Mouse (Mus musculus): ENCODE results near the gene Nepn. TPM values are rescaled to one million over a fixed set of nuclear protein-coding genes. Genes with fewer than 3 reads are reported as not detected.
"Not testable (repeated sequence)": the region's sequence is repeated elsewhere in the genome, so short reads cannot be mapped to it uniquely, and the experiment has no call there.

The Nepn gene
- not detected in 2 replicates for total RNA-seq (2012; rRNA removed)

DNA sequence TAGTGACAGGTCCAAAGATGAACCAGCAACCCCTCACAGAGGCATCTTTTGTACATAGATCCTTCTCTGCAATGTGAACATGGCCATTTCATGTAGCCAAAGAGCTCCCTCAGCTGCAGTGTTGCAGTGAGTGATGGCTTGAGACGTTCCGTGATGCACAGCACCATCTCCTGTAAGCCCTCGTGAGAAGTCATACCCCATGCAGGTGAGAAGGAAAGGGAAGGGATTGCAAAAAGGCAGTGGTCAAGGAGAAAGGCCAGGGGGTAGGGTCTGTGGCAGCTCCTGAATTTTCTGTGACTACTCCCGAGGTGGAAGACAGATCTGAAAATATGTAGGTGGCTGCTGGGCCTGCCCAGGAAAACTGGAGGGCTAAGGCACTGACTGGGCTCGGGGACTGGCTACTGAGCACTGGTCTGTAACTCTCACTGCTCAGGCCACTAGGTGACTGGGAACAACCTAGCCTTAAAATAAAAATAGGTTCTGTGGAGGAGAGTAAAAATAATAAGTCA lies at the start of gene Nepn:
Gene Nepn, plus strand, starts transcription at position 51 of the 509 bp plus-strand sequence.
- H3K4me1 ChIP-seq (ENCODE audit: control insufficient read depth in 2 of 2, insufficient read depth in 2 of 2, low read length in 2 of 2, poor library complexity in 1 of 2) = no peaks in the 10 kb centered on the region
- in situ Hi-C loops (cut with MboI; ENCODE audit: low sequenced_read_pairs in 2 of 2, unreplicated experiment in 2 of 2) = loop anchor here (10.0 to 25.0 kb wide), 3 partner anchors 174 to 602 kb away; no protein-coding TSS in a partner anchor
- no peaks in the 10 kb centered on the region for H3K9me3 ChIP-seq (ENCODE audit: control insufficient read depth, insufficient read depth, low read depth, low read length)
- H3K27ac ChIP-seq (ENCODE audit: insufficient read depth, low read depth, low read length, poor library complexity, severe bottlenecking) = no peak within 1 kb of the TSS
- DNase-seq (ENCODE audit: low read depth, low spot score) = no peak
- no peak within 1 kb of the TSS for H3K9ac ChIP-seq (ENCODE audit: insufficient read depth, low read depth, low read length, poor library complexity, severe bottlenecking)
- H3K36me3 ChIP-seq (ENCODE audit: control insufficient read depth, insufficient read depth, low read length, poor library complexity, severe bottlenecking) = no peaks in the 10 kb centered on the region
- no peak within 1 kb of the TSS for H3K4me3 ChIP-seq (ENCODE audit: insufficient read depth in 1 of 2, low read depth in 1 of 2, low read length in 2 of 2, poor library complexity in 1 of 2, severe bottlenecking in 1 of 2)
- TF ChIP-seq CHD2 (IDR thresholded peaks at IDR 0.05; ENCODE audit: low read depth, low read length) (no peak), MAFK (IDR thresholded peaks at IDR 0.05; ENCODE audit: insufficient read depth, low read depth, low read length) (no peak), ZNF384 (IDR thresholded peaks at IDR 0.05; ENCODE audit: low read depth, low read length) (no peak), HCFC1 (IDR thresholded peaks at IDR 0.05; ENCODE audit: borderline replicate concordance, insufficient read depth, low read length) (no peak), ZC3H11A (IDR thresholded peaks at IDR 0.05; ENCODE audit: borderline replicate concordance, low read depth, low read length) (no peak)

- in situ Hi-C loops (cut with MboI; ENCODE audit: low sequenced_read_pairs in 2 of 2, unreplicated experiment in 2 of 2); DNase-seq (ENCODE audit: low read depth, low spot score); H3K9me3 ChIP-seq (ENCODE audit: control insufficient read depth, insufficient read depth, low read depth, low read length); H3K4me3 ChIP-seq (ENCODE audit: insufficient read depth in 1 of 2, low read depth in 1 of 2, low read length in 2 of 2, poor library complexity in 1 of 2, severe bottlenecking in 1 of 2); H3K9ac ChIP-seq (ENCODE audit: insufficient read depth, low read depth, low read length, poor library complexity, severe bottlenecking); H3K27ac ChIP-seq (ENCODE audit: insufficient read depth, low read depth, low read length, poor library complexity, severe bottlenecking); H3K36me3 ChIP-seq (ENCODE audit: control insufficient read depth, insufficient read depth, low read length, poor library complexity, severe bottlenecking); H3K4me1 ChIP-seq (ENCODE audit: control insufficient read depth in 2 of 2, insufficient read depth in 2 of 2, low read length in 2 of 2, poor library complexity in 1 of 2): not testable (repeated sequence)
Observed at GRCm38 (mm10) chr10:52343324-52343723, 45.4 kb upstream of the Nepn start.

GRCm38 (mm10) chr10:52353184-52353583 lies 35.6 kb upstream of the Nepn start:
- H3K4me1 ChIP-seq (ENCODE audit: control insufficient read depth in 2 of 2, insufficient read depth in 2 of 2, low read length in 2 of 2, poor library complexity in 1 of 2) = no peaks in the 10 kb centered on the region
- DNase-seq (ENCODE audit: low read depth, low spot score) = peak; percentile 33
- no peaks in the 10 kb centered on the region for H3K9me3 ChIP-seq (ENCODE audit: control insufficient read depth, insufficient read depth, low read depth, low read length)
- in situ Hi-C loops (cut with MboI; ENCODE audit: low sequenced_read_pairs in 2 of 2, unreplicated experiment in 2 of 2) = loop anchor here in 1 of 2 experiments (10.0 kb wide), 1 partner anchor 138 kb away; no protein-coding TSS in a partner anchor
- H3K36me3 ChIP-seq (ENCODE audit: control insufficient read depth, insufficient read depth, low read length, poor library complexity, severe bottlenecking) = peaks cover 2% of the 10 kb centered on the region
- TF ChIP-seq ZNF384 (IDR thresholded peaks at IDR 0.05; ENCODE audit: low read depth, low read length) = no peak
- TF ChIP-seq CHD2 (IDR thresholded peaks at IDR 0.05; ENCODE audit: low read depth, low read length) = no peak
- no peak; the same call in 1 of the 2 replicates for TF ChIP-seq ZC3H11A (IDR thresholded peaks at IDR 0.05; ENCODE audit: borderline replicate concordance, low read depth, low read length)
- TF ChIP-seq MAFK (IDR thresholded peaks at IDR 0.05; ENCODE audit: insufficient read depth, low read depth, low read length) = no peak
- no peak for TF ChIP-seq HCFC1 (IDR thresholded peaks at IDR 0.05; ENCODE audit: borderline replicate concordance, insufficient read depth, low read length)
- H3K27ac ChIP-seq (ENCODE audit: insufficient read depth, low read depth, low read length, poor library complexity, severe bottlenecking) = no peak overlapping the region
- no peak overlapping the region for H3K9ac ChIP-seq (ENCODE audit: insufficient read depth, low read depth, low read length, poor library complexity, severe bottlenecking)
- H3K4me3 ChIP-seq (ENCODE audit: insufficient read depth in 1 of 2, low read depth in 1 of 2, low read length in 2 of 2, poor library complexity in 1 of 2, severe bottlenecking in 1 of 2) = no peak overlapping the region

DNA sequence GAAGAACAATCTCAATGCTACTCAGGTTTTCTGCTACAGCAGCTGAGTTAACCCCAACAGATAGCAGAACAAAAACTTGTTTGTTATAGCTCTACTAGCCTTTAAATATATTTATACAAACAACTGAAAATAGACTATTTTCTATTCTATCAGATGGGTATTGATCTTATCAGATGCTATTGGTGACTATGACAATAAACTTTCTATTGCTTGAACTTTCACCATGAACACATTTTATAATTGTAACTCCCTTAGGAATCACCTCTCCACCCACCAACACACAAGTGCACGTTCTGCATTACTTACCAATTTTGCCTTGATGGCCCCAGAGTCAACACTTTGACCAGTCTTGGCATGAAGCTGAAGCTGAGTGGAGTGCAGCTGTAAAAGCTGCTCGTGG lies 30.3 kb upstream of the Nepn start, which contains the start of gene Gm26741:
Gene Gm26741, plus strand, starts transcription at position 301 of the 400 bp plus-strand sequence.
- DNase-seq (ENCODE audit: low read depth, low spot score) = no peak
- Histone ChIP-seq H3K9me3 (ENCODE audit: control insufficient read depth, insufficient read depth, low read depth, low read length) (no peaks in the 10 kb centered on the region), H3K27ac (ENCODE audit: insufficient read depth, low read depth, low read length, poor library complexity, severe bottlenecking) (no peak within 1 kb of the TSS), H3K9ac (ENCODE audit: insufficient read depth, low read depth, low read length, poor library complexity, severe bottlenecking) (no peak within 1 kb of the TSS), H3K4me1 (ENCODE audit: control insufficient read depth in 2 of 2, insufficient read depth in 2 of 2, low read length in 2 of 2, poor library complexity in 1 of 2) (peaks cover 0 to 4% of the 10 kb centered on the region in 2 experiments; a peak in 2 of 4 replicates), H3K4me3 (ENCODE audit: insufficient read depth in 1 of 2, low read depth in 1 of 2, low read length in 2 of 2, poor library complexity in 1 of 2, severe bottlenecking in 1 of 2) (no peak within 1 kb of the TSS), H3K36me3 (ENCODE audit: control insufficient read depth, insufficient read depth, low read length, poor library complexity, severe bottlenecking) (no peaks in the 10 kb centered on the region)
- TF ChIP-seq CHD2 (IDR thresholded peaks at IDR 0.05; ENCODE audit: low read depth, low read length) (no peak), MAFK (IDR thresholded peaks at IDR 0.05; ENCODE audit: insufficient read depth, low read depth, low read length) (no peak), ZC3H11A (IDR thresholded peaks at IDR 0.05; ENCODE audit: borderline replicate concordance, low read depth, low read length) (no peak), HCFC1 (IDR thresholded peaks at IDR 0.05; ENCODE audit: borderline replicate concordance, insufficient read depth, low read length) (no peak), ZNF384 (IDR thresholded peaks at IDR 0.05; ENCODE audit: low read depth, low read length) (no peak)
- in situ Hi-C loops (cut with MboI; ENCODE audit: low sequenced_read_pairs in 2 of 2, unreplicated experiment in 2 of 2) = loop anchor here in 1 of 2 experiments (10.0 kb wide), 1 partner anchor 144 kb away; no protein-coding TSS in a partner anchor
